Mouse (Mus musculus): ENCODE results near the gene Bmper.

Gene Bmper

GRCm38 (mm10) chr9:23374789-23375460 is 152.0 kb downstream of the Bmper start:
- DNase-seq (ENCODE audit: low spot score), result no peak

GRCm38 (mm10) chr9:23377831-23378730 is 155.2 kb downstream of the Bmper start:
- peak; percentile 37 for DNase-seq (ENCODE audit: low spot score)

GRCm38 (mm10) chr9:23378731-23379170 is 155.9 kb downstream of the Bmper start:
- DNase-seq (ENCODE audit: low spot score), result peak; percentile 66

GRCm38 (mm10) chr9:23380171-23380835 is 157.4 kb downstream of the Bmper start:
- DNase-seq (ENCODE audit: low spot score), result peak; percentile 49

- DNase-seq (ENCODE audit: low spot score), result no peak
Measured at GRCm38 (mm10) chr9:23383291-23383690, 160.4 kb downstream of the Bmper start.

GRCm38 (mm10) chr9:23383837-23384236 is 161.0 kb downstream of the Bmper start:
- no peak for DNase-seq (ENCODE audit: low spot score)

- no peak for DNase-seq (ENCODE audit: low spot score)
Measured at GRCm38 (mm10) chr9:23384880-23385279, 162.0 kb downstream of the Bmper start.

- DNase-seq (ENCODE audit: low spot score), result peak; percentile 25
Measured at GRCm38 (mm10) chr9:23386201-23386600, 163.3 kb downstream of the Bmper start.

- DNase-seq (ENCODE audit: low spot score), result no peak
Measured at GRCm38 (mm10) chr9:23390118-23390517, 167.2 kb downstream of the Bmper start.

GRCm38 (mm10) chr9:23394652-23395317 is 171.9 kb downstream of the Bmper start:
- peak; percentile 27 for DNase-seq (ENCODE audit: low spot score)

- no peak for DNase-seq (ENCODE audit: low spot score)
Measured at GRCm38 (mm10) chr9:23396186-23396585, 173.3 kb downstream of the Bmper start.

- no peak for DNase-seq (ENCODE audit: low spot score)
Measured at GRCm38 (mm10) chr9:23397876-23398275, 175.0 kb downstream of the Bmper start.

GRCm38 (mm10) chr9:23399638-23400284 is 176.9 kb downstream of the Bmper start:
- peak; percentile 4 for DNase-seq (ENCODE audit: low spot score)

GRCm38 (mm10) chr9:23407416-23407815 is 184.5 kb downstream of the Bmper start:
- no peak for DNase-seq (ENCODE audit: low spot score)

GRCm38 (mm10) chr9:23407935-23408781 is 185.3 kb downstream of the Bmper start:
- no peak for DNase-seq (ENCODE audit: low spot score)

GRCm38 (mm10) chr9:23410567-23410966 is 187.7 kb downstream of the Bmper start:
- no peak for DNase-seq (ENCODE audit: low spot score)

- no peak for DNase-seq (ENCODE audit: low spot score)
Measured at GRCm38 (mm10) chr9:23412956-23413355, 190.1 kb downstream of the Bmper start.

GRCm38 (mm10) chr9:23419107-23419506 is 196.2 kb downstream of the Bmper start:
- DNase-seq (ENCODE audit: low spot score), result no peak

- DNase-seq (ENCODE audit: low spot score), result no peak
Measured at GRCm38 (mm10) chr9:23423748-23424147, 200.9 kb downstream of the Bmper start.

- no peak for DNase-seq (ENCODE audit: low spot score)
Measured at GRCm38 (mm10) chr9:23432631-23433030, 209.8 kb downstream of the Bmper start.

- no peak for DNase-seq (ENCODE audit: low spot score)
Measured at GRCm38 (mm10) chr9:23433238-23433637, 210.4 kb downstream of the Bmper start.

Measured in embryo, embryonic 10.5 days (tissue).